Mouse (Mus musculus) ES-Bruce4 (cell line): Measurements from ENCODE around the gene Rora.

Source experiments
- CTCF ChIP-seq: IDR thresholded peaks from one replicate; pipeline ENCODE4 v1.8.1; 2011; ENCODE audit warnings: low read depth, low read length
- EP300 ChIP-seq: IDR thresholded peaks from 2 replicates; pipeline ENCODE4 v1.6.1; 2011; ENCODE audit warnings: low read depth, low read length; ENCODE audit not compliant: insufficient read depth
- POLR2A ChIP-seq: IDR thresholded peaks from one replicate; pipeline ENCODE4 v1.8.1; 2011; ENCODE audit warnings: low read length; ENCODE audit not compliant: insufficient read depth

- TF ChIP-seq CTCF (no peak), POLR2A (no peak), EP300 (no peak)
Measured at GRCm38 (mm10) chr9:69343881-69344280, 690.3 kb downstream of the Rora start.
